Mouse (Mus musculus) testis, adult 2 months (tissue): ENCODE measurements around the gene Micu1. TPM values are rescaled to one million over a fixed set of nuclear protein-coding genes. Genes with fewer than 3 reads are reported as not detected.

Experiments
- H3K27ac ChIP-seq: fragments of 200-500 bp; 2 replicates; pipeline ENCODE4 v1.5.1; 2012; ENCODE audit warnings: low read depth, low read length; ENCODE audit not compliant: control insufficient read depth, insufficient read depth
- H3K27me3 ChIP-seq: fragments of 200-500 bp; 2 replicates; pipeline ENCODE4 v1.6.1; 2012; ENCODE audit warnings: mild to moderate bottlenecking, low read length, moderate library complexity; ENCODE audit not compliant: control insufficient read depth, insufficient read depth
- H3K36me3 ChIP-seq: fragments of 200-500 bp; 2 replicates; pipeline ENCODE4 v1.6.1; 2012; ENCODE audit warnings: mild to moderate bottlenecking, low read length; ENCODE audit not compliant: control insufficient read depth, insufficient read depth
- H3K4me1 ChIP-seq: fragments of 200-500 bp; 2 replicates; pipeline ENCODE4 v1.6.1; 2012; ENCODE audit warnings: low read length; ENCODE audit not compliant: control insufficient read depth, insufficient read depth
- H3K4me3 ChIP-seq: fragments of 200-500 bp; 2 replicates; pipeline ENCODE4 v1.5.1; 2012; ENCODE audit warnings: low read depth, mild to moderate bottlenecking, low read length, moderate library complexity, mixed read lengths; ENCODE audit not compliant: control insufficient read depth
- CTCF ChIP-seq: fragments of 200-500 bp; IDR thresholded peaks from 2 replicates; pipeline ENCODE4 v1.5.1; 2012; ENCODE audit warnings: low read depth, mild to moderate bottlenecking, inconsistent platforms, low read length, moderate library complexity; ENCODE audit not compliant: control insufficient read depth, insufficient read depth, insufficient replicate concordance
- POLR2A ChIP-seq: fragments of 200-500 bp; IDR thresholded peaks from 2 replicates; pipeline ENCODE4 v1.6.1; 2012; ENCODE audit warnings: low read depth, mild to moderate bottlenecking, inconsistent platforms, low read length, moderate library complexity; ENCODE audit not compliant: control insufficient read depth
- polyA plus RNA-seq: library from polyadenylated mRNA; depleted of rRNA; stranded (reverse); fragments of >200 nt; gene quantifications from 2 replicates; pipeline ENCODE4 v1.2.3, GENCODE M21; 2012

Micu1 gene
- polyA plus RNA-seq, 1 experiment = 33.6 TPM

DNA sequence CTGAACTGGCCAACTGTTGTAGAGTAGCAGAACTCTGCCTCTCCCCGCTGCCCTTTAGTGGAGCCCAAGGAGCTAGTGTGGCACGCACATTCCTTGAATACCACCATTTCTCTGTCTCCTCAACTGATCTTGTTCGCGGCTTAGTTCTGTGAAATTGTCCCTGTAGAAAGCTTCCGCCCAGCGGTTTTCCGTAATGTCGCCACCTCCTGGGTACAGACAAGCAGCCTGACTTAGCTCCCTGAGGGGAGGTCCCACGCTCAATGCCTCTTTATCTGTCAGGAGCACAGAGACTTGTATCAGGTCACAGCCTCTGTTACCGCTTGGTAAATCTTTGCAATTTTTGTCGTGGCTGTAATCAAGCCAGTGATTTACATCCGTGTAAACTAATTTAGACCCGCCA, 110.7 kb downstream of the Micu1 start:
- Histone ChIP-seq H3K27ac (no peak overlapping the region), H3K4me3 (no peak overlapping the region), H3K27me3 (no peaks in the 10 kb centered on the region), H3K4me1 (no peaks in the 10 kb centered on the region; the same call in 1 of the 2 replicates), H3K36me3 (no peaks in the 10 kb centered on the region)
- no peak for TF ChIP-seq CTCF
- no peak for TF ChIP-seq POLR2A

DNA sequence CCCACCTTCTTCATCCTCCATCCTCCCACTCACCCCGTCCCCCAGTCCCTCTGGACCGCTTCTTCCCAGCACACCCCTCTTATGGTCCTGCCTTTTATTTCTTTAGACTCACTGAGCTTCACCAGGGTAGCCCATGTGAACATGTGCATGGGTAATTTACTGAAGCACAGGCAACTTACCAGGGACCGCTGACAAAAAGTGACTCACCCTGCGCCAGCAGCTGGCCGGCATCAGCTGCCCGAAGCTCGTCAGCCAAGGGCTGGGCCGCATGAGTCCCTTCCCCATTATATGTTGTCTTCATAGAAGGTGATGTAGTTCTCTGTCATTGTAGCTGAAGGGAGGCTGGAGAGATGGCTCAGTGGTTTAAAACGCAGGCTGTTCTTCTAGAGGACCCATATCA, 111.5 kb downstream of the Micu1 start:
- no peaks in the 10 kb centered on the region; the same call in 1 of the 2 replicates for H3K4me1 ChIP-seq
- TF ChIP-seq POLR2A (no peak), CTCF (no peak)
- H3K27me3 ChIP-seq = no peaks in the 10 kb centered on the region
- no peak overlapping the region for H3K4me3 ChIP-seq
- H3K36me3 ChIP-seq = no peaks in the 10 kb centered on the region
- no peak overlapping the region for H3K27ac ChIP-seq

DNA sequence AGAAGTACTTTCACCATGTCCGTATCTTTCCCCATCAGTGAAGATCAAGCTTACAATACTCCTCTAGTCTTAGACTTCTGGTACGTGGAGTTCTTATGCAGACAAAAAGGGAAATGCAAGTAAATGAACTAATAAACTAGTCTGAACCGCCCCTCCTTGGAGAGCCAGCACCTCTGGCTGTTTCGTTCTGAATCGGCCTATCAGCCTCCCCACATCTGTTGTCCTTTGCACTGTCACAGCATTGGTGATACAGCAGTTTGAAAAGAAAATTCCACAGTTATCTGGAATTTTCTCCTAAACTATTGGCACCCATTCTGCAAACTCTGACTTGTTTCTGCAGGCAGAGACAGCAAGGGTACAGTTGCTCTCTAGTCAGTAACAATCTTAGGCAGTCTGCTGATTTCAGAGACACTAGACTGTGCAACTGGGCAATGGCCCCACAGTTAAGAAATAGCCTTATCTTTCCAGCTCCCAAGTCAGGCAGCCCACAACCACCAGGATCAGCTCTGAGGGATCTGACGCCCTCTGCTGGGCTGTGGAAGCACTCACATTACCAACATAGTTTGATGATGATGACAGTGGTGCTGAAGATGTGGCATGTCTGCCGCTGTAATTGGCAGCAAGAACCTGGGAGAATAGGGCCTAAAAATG, 112.4 kb downstream of the Micu1 start:
- H3K4me1 ChIP-seq = no peaks in the 10 kb centered on the region; the same call in 1 of the 2 replicates
- H3K4me3 ChIP-seq = no peak overlapping the region
- TF ChIP-seq POLR2A = no peak
- peak; percentile 60; the same call in 1 of the 2 replicates for TF ChIP-seq CTCF
- H3K36me3 ChIP-seq = no peaks in the 10 kb centered on the region
- H3K27me3 ChIP-seq = no peaks in the 10 kb centered on the region
- no peak overlapping the region; the same call in 1 of the 2 replicates for H3K27ac ChIP-seq

DNA sequence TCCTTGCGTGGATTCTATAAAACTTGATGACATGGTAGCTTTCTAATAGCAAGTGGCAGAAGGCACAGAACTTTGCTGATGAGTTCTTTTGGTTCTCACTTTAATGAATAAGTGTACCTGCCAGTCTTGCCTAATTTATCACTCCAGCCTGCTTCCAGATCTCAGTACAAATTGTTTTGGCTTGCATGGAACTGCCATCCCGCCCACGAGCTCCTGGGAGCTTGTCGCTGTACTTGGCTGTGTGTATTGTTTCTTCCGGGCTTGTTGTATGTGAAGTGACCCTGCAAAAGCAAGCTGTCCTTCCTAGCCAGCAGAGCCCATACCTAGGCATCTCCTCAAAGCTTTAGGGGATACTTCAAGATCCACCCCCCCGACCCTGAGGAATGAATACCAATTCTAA, 114.3 kb downstream of the Micu1 start:
- H3K27ac ChIP-seq = no peak overlapping the region
- H3K4me3 ChIP-seq = no peak overlapping the region
- H3K4me1 ChIP-seq = no peaks in the 10 kb centered on the region; the same call in 1 of the 2 replicates
- no peaks in the 10 kb centered on the region for H3K36me3 ChIP-seq
- TF ChIP-seq CTCF = no peak
- no peak for TF ChIP-seq POLR2A
- H3K27me3 ChIP-seq = no peaks in the 10 kb centered on the region

DNA sequence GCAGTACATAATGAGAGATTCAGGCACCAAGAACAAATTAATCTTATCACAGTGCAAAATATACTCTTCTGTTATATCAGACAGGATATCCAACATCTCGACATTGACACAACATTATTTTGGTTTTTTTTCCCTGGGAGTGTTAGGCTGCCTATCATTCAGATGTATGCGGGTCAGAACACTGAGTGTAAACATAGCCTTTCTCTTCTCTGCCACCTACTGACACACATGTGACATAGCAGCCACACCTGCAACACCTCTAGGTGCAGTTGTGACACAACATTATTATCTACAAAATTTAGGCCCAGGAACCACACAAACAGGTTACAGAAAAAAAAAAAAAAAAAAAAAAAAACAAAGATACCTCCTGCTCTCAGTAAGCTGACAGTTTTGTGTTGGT, 115.3 kb downstream of the Micu1 start:
- Histone ChIP-seq H3K4me3 (no peak overlapping the region), H3K4me1 (no peaks in the 10 kb centered on the region; the same call in 1 of the 2 replicates), H3K27ac (no peak overlapping the region), H3K36me3 (no peaks in the 10 kb centered on the region), H3K27me3 (no peaks in the 10 kb centered on the region)
- TF ChIP-seq POLR2A (no peak), CTCF (no peak)

DNA sequence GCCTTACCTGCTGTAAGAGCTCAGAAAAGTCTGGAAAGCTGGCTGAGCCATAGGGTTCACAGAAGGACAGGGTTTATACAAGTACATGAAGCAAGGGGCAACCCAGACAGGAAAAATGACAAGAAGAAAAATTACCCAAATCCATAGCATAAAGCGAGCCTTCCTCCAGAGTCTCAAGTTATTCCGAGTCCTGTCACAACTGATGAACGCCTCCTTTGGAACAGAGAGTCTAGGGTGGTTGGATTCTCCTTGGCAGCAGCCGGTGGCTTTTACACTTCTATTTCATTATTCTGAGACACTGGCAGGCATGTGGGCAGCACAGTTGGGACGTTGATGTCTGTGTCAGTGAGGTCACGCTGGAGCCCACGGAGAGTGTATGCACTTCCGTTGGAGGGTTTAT, 115.7 kb downstream of the Micu1 start:
- no peaks in the 10 kb centered on the region for H3K36me3 ChIP-seq
- no peak overlapping the region for H3K4me3 ChIP-seq
- no peaks in the 10 kb centered on the region; the same call in 1 of the 2 replicates for H3K4me1 ChIP-seq
- no peak overlapping the region for H3K27ac ChIP-seq
- TF ChIP-seq CTCF (no peak), POLR2A (no peak)
- no peaks in the 10 kb centered on the region for H3K27me3 ChIP-seq

DNA sequence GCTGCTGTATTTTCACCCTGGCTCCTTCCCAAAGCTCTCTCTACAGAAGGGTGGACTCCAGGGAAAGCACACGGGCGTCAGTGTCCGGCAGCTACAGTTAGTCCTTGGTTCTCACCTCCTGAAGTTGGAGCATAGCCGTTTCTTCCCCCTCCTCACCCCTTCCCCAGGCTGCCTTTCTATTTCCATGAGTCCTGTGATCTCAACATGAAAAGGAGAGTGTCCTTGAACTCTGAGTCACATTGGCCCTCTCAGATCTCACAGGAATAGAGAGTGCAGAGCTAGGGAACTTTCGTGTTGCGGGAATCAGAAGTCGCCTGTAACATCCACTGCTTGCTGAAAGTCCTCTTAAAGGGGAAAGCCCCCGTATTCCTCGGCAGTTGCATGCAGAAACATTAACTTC, 116.9 kb downstream of the Micu1 start:
- Histone ChIP-seq H3K4me1 (no peaks in the 10 kb centered on the region; the same call in 1 of the 2 replicates), H3K36me3 (no peaks in the 10 kb centered on the region), H3K27me3 (no peaks in the 10 kb centered on the region), H3K4me3 (no peak overlapping the region), H3K27ac (no peak overlapping the region)
- TF ChIP-seq CTCF (no peak), POLR2A (no peak)
